Mouse (Mus musculus) forebrain, embryonic 14.5 days (tissue): ENCODE results near the gene Kri1. TPM values are rescaled to one million over a fixed set of nuclear protein-coding genes. Genes with fewer than 3 reads are reported as not detected.

ENCODE experiments used
- ATAC-seq: fragments of 200-750 bp; cut with Nextera tagmentation; 2 replicates; pipeline ENCODE4 v1.8.0; 2017; ENCODE audit warnings: mild to moderate bottlenecking, moderate library complexity
- DNase-seq: peaks from one replicate; pipeline ENCODE4 v3.0.0-alpha.2; 2015; ENCODE audit warnings: low spot score
- H3K27ac ChIP-seq: fragments of 300-500 bp; sonication (generic); 2 replicates; pipeline ENCODE4 v1.5.1; 2014; ENCODE audit warnings: low read depth, mild to moderate bottlenecking, control low read depth, low read length, moderate library complexity
- H3K27me3 ChIP-seq: fragments of 300-500 bp; sonication (generic); replicated peaks from 2 replicates; pipeline ENCODE4 v1.6.1; 2014; ENCODE audit warnings: low read length, control low read depth, mixed read lengths; ENCODE audit not compliant: control insufficient read depth, insufficient read depth
- H3K36me3 ChIP-seq: fragments of 300-500 bp; sonication (generic); 2 replicates; pipeline ENCODE4 v1.6.1; 2014; ENCODE audit warnings: low read length, control low read depth; ENCODE audit not compliant: control insufficient read depth, insufficient read depth
- H3K4me1 ChIP-seq: fragments of 300-500 bp; sonication (generic); 2 replicates; pipeline ENCODE4 v1.6.1; 2014; ENCODE audit warnings: antibody characterized with exemption, low read length, control low read depth; ENCODE audit not compliant: control insufficient read depth, insufficient read depth
- H3K4me2 ChIP-seq: fragments of 300-500 bp; sonication (generic); 2 replicates; pipeline ENCODE4 v1.6.1; 2014; ENCODE audit warnings: mild to moderate bottlenecking, control low read depth, low read length
- H3K4me3 ChIP-seq: fragments of 300-500 bp; sonication (generic); 2 replicates; pipeline ENCODE4 v1.5.1; 2014; ENCODE audit warnings: low read depth, low read length, control low read depth
- H3K9ac ChIP-seq: fragments of 300-500 bp; sonication (generic); 2 replicates; pipeline ENCODE4 v1.6.1; 2014; ENCODE audit warnings: mild to moderate bottlenecking, low read length, control low read depth, moderate library complexity
- H3K9me3 ChIP-seq: fragments of 300-500 bp; sonication (generic); replicated peaks from 2 replicates; pipeline ENCODE4 v1.6.1; 2016; ENCODE audit warnings: low read length, control low read depth, mixed read lengths; ENCODE audit not compliant: control insufficient read depth
- WGBS: fragments of 180-500 bp; shearing (Covaris S2); extraction: QIAGEN DNeasy Blood & Tissue Kit; methylation state at CpG from one replicate; pipeline ENCODE4 v1.1.7; 2014; 5-methylcytosine and 5-hydroxymethylcytosine counted together
- polyA plus RNA-seq: library from polyadenylated mRNA; unstranded; fragments of >200 nt; fragmentation: Nextera tagmentation; extraction: Ambion mirVana; gene quantifications from 2 replicates; pipeline ENCODE4 v1.2.1, GENCODE M21; 2014

Gene Kri1
- polyA plus RNA-seq, 1 experiment from 2014 or later: 9.8 TPM

- ATAC-seq: peak; percentile 96
- no peaks in the 10 kb centered on the region for H3K9me3 ChIP-seq
- H3K4me3 ChIP-seq: peak within 1 kb of the TSS; percentile 83
- H3K36me3 ChIP-seq: no peaks in the 10 kb centered on the region
- H3K9ac ChIP-seq: peak within 1 kb of the TSS; percentile 89
- H3K4me2 ChIP-seq: peak within 1 kb of the TSS; percentile 70
- WGBS: under 1% methylated on average over 52 of the region's 52 CpGs
- peak; percentile 87 for DNase-seq
- H3K27ac ChIP-seq: peak within 1 kb of the TSS; percentile 18; the same call in 1 of the 2 replicates
- H3K27me3 ChIP-seq: no peaks in the 10 kb centered on the region
- H3K4me1 ChIP-seq: peaks cover 12% of the 10 kb centered on the region
Observed at GRCm38 (mm10) chr9:21320619-21321512, 33.1 kb upstream of the Kri1 start, which contains the start of gene Slc44a2. Slc44a2 (plus strand) TSS chr9:21320698.

- H3K4me1 ChIP-seq: peaks cover 12% of the 10 kb centered on the region
- H3K27me3 ChIP-seq: no peaks in the 10 kb centered on the region
- H3K4me3 ChIP-seq: peak overlapping the region; percentile 83
- WGBS: 19% methylated on average over 4 of the region's 4 CpGs
- no peak overlapping the region for H3K27ac ChIP-seq
- no peaks in the 10 kb centered on the region for H3K9me3 ChIP-seq
- DNase-seq: no peak
- peak overlapping the region; percentile 70 for H3K4me2 ChIP-seq
- no peaks in the 10 kb centered on the region for H3K36me3 ChIP-seq
- H3K9ac ChIP-seq: peak overlapping the region; percentile 89
- peak; percentile 60; the same call in 1 of the 2 replicates for ATAC-seq
Observed at GRCm38 (mm10) chr9:21320280-21320618, 32.5 kb upstream of the Kri1 start.

GRCm38 (mm10) chr9:21319503-21319902, 31.7 kb upstream of the Kri1 start:
- Histone ChIP-seq H3K4me3 (no peak overlapping the region), H3K9me3 (no peaks in the 10 kb centered on the region), H3K9ac (no peak overlapping the region), H3K27me3 (no peaks in the 10 kb centered on the region), H3K4me2 (no peak overlapping the region), H3K27ac (no peak overlapping the region), H3K4me1 (peaks cover 12% of the 10 kb centered on the region), H3K36me3 (no peaks in the 10 kb centered on the region)
- no peak for ATAC-seq
- DNase-seq: no peak
- 96% methylated on average over 4 of the region's 4 CpGs for WGBS

- Histone ChIP-seq H3K9me3 (no peaks in the 10 kb centered on the region), H3K27ac (no peak overlapping the region), H3K36me3 (no peaks in the 10 kb centered on the region), H3K4me1 (peaks cover 12% of the 10 kb centered on the region), H3K9ac (no peak overlapping the region), H3K4me2 (no peak overlapping the region), H3K4me3 (no peak overlapping the region), H3K27me3 (no peaks in the 10 kb centered on the region)
- ATAC-seq (no peak), DNase-seq (no peak)
- WGBS: 87% methylated on average over 6 of the region's 6 CpGs
Observed at GRCm38 (mm10) chr9:21318792-21319191, 31.0 kb upstream of the Kri1 start.

- DNase-seq: no peak
- Histone ChIP-seq H3K4me2 (no peak overlapping the region), H3K4me1 (peaks cover 8% of the 10 kb centered on the region), H3K27me3 (peaks cover 9% of the 10 kb centered on the region), H3K4me3 (no peak overlapping the region), H3K36me3 (no peaks in the 10 kb centered on the region), H3K27ac (no peak overlapping the region), H3K9me3 (no peaks in the 10 kb centered on the region), H3K9ac (no peak overlapping the region)
- ATAC-seq: no peak
- 76% methylated on average over 7 of the region's 7 CpGs for WGBS
Observed at GRCm38 (mm10) chr9:21316696-21317095, 28.9 kb upstream of the Kri1 start.

- DNase-seq: no peak
- 60% methylated on average over 5 of the region's 5 CpGs for WGBS
- Histone ChIP-seq H3K4me1 (peaks cover 2% of the 10 kb centered on the region; the same call in 1 of the 2 replicates), H3K9me3 (no peaks in the 10 kb centered on the region), H3K9ac (no peak overlapping the region), H3K27me3 (peaks cover 14% of the 10 kb centered on the region), H3K27ac (no peak overlapping the region), H3K4me2 (no peak overlapping the region), H3K36me3 (no peaks in the 10 kb centered on the region), H3K4me3 (no peak overlapping the region)
- no peak for ATAC-seq
Observed at GRCm38 (mm10) chr9:21315421-21315820, 27.7 kb upstream of the Kri1 start.

- H3K4me1 ChIP-seq: no peaks in the 10 kb centered on the region
- no peaks in the 10 kb centered on the region for H3K36me3 ChIP-seq
- H3K9ac ChIP-seq: no peak overlapping the region
- no peak overlapping the region for H3K4me3 ChIP-seq
- H3K4me2 ChIP-seq: no peak overlapping the region
- peaks cover 14% of the 10 kb centered on the region for H3K27me3 ChIP-seq
- WGBS: 89% methylated on average over 9 of the region's 9 CpGs
- ATAC-seq (no peak), DNase-seq (no peak)
- H3K27ac ChIP-seq: no peak overlapping the region
- H3K9me3 ChIP-seq: no peaks in the 10 kb centered on the region
Observed at GRCm38 (mm10) chr9:21314367-21315140, 26.8 kb upstream of the Kri1 start.

- 9% methylated on average over 11 of the region's 11 CpGs for WGBS
- no peak overlapping the region for H3K9ac ChIP-seq
- no peaks in the 10 kb centered on the region for H3K4me1 ChIP-seq
- H3K27ac ChIP-seq: no peak overlapping the region
- no peaks in the 10 kb centered on the region for H3K36me3 ChIP-seq
- H3K27me3 ChIP-seq: peaks cover 14% of the 10 kb centered on the region
- DNase-seq: peak; percentile 80
- no peaks in the 10 kb centered on the region for H3K9me3 ChIP-seq
- peak; percentile 73 for ATAC-seq
- no peak overlapping the region for H3K4me3 ChIP-seq
- no peak overlapping the region for H3K4me2 ChIP-seq
Observed at GRCm38 (mm10) chr9:21313394-21313793, 25.6 kb upstream of the Kri1 start.
